Mouse (Mus musculus): ENCODE data around the gene Tmtc1.
A peak's percentile ranks its signal among the peaks of the same experiment; 100 is the strongest.

Gene Tmtc1

DNA sequence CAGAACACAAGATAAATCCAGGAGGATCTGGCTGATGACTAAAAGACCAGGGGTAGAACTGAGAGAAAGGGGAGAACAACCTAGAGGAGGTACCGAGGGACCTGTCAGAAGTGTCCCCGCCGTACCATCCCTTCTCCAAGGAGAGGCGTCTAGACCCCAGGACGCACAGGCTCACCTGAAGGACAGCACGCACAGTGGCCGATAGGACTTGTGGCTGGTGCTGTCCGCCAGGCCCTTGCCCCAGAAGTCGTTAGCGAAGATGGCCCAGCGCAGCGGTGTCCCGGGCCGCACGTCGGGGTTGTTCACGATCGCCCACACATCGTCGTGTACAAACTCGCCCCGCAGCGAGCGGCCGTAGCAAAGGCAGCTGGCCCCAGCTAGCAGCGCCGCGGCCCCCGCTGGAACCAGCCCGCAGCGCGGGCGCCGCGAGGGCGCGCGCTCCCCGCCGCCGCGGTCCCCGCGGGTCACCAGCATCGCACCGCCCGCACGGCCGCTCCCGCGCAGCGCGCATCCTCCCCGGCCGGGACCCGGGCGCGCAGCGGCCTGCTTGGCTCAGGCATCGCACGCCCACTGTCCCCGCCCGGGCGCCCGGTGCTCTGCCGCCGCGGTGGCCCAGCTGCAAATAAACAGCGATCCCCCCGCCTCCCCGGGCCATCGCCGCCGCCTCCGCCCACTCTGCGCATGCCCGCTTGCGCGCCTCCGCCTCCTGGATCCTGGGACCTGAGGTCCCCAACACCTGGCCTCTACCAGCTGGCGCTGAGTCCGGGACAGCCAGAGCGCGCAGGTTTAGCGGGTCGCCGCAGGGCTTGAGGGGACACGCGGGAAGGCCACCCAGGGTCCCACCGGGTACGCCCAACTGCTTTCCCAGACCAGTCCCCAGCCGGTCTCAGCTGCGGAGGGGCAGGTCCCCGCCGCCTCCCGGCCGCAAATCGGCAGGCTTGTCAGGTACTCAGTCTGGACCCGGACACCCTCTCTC is at the start of gene Tmtc1:
TSS of gene Tmtc1 (minus strand) at position 664 of the 976 bp plus-strand sequence.
- peak; percentile 75 for DNase-seq

DNA sequence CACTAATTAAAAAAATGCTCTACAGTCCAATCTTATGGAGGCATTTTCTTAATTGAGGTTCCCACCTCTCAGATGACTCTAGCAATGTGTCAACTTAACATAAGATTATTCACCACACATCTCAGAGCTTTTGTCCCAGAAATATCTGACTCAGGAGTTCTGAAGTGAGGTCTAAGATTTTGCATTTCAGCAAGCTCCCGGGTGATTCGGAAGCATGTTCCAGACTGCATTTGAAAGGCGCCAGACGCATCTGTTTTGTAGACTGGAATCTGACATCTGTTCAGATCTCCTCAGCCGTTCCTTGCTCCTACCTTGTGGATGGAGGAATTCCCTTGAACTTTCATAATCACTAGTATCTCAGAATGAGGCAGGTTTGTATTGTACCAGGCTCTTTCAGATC is 47.7 kb upstream of the Tmtc1 start:
- DNase-seq: no peak

DNA sequence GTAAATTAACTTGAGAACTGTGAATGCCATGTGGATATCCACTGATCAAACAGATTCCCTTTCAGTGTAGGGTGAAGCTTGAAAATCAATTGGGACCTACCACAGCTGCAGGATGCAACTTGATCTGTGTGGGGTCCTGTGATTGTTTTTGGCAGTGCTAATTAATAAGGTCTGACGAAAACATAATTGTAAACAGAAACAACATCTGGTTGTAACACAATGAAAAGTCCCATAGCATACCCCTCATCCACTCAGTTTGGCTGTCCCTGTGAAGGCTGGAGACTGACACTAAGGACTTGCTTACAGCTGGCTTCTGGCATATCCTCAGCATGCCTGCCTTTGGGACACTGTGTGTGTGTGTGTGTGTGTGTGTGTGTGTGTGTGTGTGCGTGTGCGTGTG is 42.6 kb upstream of the Tmtc1 start:
- DNase-seq: no peak

GRCm38 (mm10) chr6:148481894-148482293 is 37.7 kb upstream of the Tmtc1 start:
- no peak for DNase-seq

GRCm38 (mm10) chr6:148479671-148480237 is 35.6 kb upstream of the Tmtc1 start:
- no peak for DNase-seq

DNA sequence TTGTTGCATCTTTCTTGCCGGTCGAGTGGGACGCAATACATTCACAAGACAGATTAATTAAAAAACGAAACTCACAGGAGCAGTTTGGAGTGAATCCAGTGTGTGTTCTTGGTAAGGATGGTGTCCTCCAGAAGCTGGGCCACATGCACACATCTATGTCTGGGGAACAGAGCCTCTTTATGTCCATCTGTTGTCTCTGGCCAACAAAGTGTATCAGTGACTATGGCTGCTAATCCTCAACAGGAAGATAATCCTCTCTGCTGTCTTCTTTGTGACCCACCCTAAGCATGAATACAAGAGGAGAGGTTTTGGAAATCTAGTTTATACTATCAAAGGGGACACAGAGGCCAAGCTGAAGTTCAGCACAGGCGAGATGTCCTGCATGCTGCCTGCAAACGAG is 34.2 kb upstream of the Tmtc1 start:
- DNase-seq: no peak

- DNase-seq: no peak
Observed at GRCm38 (mm10) chr6:148472289-148472688, 28.1 kb upstream of the Tmtc1 start.

DNA sequence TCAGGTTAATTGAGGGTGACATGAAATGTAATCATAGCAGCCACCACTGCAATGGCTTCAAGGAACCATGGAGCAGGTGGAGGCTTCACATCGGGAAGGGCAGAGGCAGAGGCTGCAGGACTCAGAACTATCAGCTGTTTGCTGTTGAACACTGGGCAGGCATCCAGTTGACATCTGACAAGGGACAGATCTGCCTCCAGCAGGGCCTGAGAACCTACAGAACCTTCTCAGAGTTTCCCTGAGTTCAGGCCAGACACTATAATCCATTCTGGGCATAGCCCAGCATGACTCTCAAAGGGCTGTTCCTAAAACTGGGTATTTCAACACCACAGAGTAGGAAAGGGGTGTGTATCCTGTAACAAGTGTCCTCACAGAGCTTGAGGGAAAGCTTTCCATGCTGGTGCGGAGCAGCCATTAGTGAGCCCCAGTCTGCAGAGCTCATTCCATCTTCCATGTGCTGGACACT is 23.8 kb upstream of the Tmtc1 start:
- no peak for DNase-seq

GRCm38 (mm10) chr6:148467170-148467921 is 23.2 kb upstream of the Tmtc1 start:
- DNase-seq: no peak

DNA sequence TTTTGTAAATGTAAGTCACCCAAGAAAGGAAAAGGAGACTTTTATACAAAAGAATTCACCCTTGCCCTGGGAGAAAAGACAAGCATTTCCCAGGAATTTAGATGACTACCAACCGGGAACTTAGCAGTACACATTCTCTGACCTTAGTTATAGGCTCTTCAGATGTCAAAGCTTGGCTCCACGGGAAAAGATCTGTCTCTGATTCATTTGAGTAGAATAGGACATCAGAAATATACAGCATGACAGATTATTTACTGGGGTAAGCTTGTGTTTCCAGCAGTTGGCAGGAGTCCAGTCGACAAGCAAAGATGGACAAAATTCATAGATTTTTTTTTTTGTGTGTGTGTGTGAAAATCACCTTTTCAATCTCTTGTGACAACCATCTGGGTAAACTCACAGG is 15.4 kb upstream of the Tmtc1 start:
- no peak for DNase-seq

GRCm38 (mm10) chr6:148455470-148455869 is 11.3 kb upstream of the Tmtc1 start:
- DNase-seq: no peak

DNA sequence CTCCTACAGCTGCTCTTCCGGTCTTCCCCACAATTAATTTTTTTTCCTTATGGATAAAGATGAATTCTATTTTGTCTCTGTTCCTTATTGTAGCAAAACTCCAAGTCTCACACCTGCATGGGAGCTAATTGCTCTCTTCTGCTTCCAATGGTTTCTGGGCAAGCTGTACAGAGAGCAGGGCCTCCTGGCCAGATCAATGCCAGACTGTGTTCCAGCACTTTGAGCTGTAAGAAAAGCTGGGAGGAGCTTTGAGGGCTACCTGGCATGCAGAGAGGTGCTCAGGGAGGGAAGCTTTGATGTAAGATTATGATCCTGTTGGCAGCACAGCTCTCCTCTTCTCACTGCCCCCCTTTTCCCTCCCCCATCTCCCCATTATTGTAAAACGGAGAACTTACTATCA is 10.6 kb upstream of the Tmtc1 start:
- no peak for DNase-seq

DNA sequence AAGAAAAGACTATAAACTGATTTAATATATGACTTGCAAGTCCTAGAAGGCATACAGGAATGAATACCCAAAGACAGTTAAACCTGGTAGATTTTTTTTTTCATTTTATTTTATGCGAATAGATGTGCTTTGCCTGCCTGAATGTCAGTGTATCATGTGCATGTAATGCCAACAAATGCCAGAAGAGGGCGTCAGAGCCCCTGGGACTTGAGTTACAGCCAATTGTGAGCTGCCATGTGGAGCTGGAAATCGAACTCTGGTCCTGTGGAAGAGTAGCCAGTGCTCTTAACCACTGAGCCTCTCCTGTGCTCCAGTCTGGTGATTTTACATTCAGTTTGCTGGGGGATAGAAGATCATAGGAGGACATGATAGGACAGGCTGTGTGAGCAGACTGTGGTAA is 4.0 kb upstream of the Tmtc1 start:
- no peak for DNase-seq

GRCm38 (mm10) chr6:148446113-148446512 is 1.9 kb upstream of the Tmtc1 start:
- DNase-seq: no peak

- DNase-seq: no peak
Observed at GRCm38 (mm10) chr6:148444796-148445195, 607 bp upstream of the Tmtc1 start.

GRCm38 (mm10) chr6:148443291-148443725 is 881 bp downstream of the Tmtc1 start:
- peak; percentile 19 for DNase-seq

DNA sequence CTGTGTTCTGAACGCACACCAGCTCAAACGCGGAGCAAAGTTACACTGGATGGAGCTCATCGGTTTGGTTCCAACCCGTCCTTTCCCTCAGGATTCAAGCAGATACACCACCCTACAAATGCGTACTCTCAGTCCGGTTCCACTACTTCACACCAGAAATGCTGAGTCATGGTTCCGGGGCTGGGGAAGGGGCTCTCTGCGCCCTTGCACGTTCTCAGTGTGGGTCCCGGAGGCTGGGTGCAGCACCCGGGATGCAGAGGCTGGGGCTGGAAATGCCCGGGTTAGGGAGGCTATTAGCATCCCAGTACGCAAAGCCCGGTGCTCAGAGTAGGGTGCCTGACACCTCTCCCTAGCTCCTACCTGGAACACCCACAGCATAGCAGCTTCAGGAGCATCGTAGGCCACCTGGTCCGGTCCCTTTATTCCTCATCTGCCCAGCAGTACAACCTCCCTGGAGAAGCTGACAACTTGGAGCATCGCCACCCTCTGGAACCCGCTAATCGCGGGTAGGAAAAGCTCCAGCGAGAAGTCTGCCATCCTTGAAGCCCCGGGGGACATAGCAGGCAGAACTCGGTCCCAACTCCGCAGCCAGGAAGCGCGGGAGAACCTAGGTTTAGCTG is 1.4 kb downstream of the Tmtc1 start:
- DNase-seq: peak; percentile 42

DNA sequence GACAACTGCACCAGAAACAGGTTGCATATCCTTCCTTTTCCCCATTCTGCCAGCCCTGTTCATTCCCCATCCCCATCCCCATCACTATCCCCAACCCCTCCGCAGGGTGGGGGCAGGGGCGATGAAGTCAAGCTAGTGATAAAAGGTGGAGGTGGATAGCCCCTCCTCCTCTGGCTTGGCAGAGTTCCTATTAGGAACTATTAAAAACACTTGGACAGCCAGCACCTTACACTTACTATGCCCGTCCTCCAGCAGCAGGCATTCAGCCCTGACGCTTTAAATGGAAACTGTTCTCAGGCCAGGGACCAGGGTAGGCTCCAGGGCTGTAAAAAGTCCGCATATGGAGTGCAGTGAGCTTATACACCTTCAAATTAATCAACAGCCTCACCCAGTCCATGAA is 2.3 kb downstream of the Tmtc1 start:
- no peak for DNase-seq

DNA sequence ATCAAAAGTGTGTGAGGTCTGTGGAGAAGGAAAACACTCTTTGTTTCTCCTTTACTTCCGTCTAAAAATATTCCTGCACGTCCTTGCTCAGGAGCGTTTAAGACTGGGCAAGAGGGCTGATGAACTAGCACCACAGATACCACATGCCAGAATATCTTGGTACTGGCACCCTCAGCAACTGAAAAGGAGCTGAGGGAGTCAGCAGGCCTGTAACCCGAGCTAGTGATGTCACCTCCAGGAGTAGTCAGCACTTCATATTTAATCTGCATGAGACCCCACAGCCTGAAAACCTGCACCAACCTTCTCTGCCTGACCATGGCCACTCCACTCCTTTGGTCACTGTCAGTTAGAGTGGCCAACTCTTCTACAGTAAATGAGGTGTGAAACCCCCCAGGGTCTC is 5.1 kb downstream of the Tmtc1 start:
- no peak for DNase-seq

- DNase-seq: no peak
Observed at GRCm38 (mm10) chr6:148437565-148437964, 6.6 kb downstream of the Tmtc1 start.

GRCm38 (mm10) chr6:148436441-148437001 is 7.7 kb downstream of the Tmtc1 start:
- no peak for DNase-seq

DNA sequence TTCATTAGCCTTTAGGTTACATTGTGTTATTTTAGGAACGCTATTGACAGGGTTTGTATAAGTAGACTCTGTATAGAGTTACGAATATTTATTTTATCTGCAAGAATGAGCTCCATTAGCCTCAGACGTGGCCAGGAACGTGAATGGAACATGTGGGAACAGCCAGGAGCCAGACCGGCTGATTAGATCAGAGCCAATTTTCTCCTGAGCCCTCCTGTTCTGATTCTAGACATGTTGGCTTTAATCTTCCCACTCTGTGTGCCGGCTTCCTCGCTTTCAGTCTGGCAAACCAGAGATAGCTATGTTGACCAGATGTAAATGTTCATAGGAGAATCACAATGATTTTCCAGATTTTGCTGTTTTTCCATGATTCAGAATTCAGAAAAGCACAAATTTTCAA is 22.6 kb downstream of the Tmtc1 start:
- DNase-seq: no peak

DNA sequence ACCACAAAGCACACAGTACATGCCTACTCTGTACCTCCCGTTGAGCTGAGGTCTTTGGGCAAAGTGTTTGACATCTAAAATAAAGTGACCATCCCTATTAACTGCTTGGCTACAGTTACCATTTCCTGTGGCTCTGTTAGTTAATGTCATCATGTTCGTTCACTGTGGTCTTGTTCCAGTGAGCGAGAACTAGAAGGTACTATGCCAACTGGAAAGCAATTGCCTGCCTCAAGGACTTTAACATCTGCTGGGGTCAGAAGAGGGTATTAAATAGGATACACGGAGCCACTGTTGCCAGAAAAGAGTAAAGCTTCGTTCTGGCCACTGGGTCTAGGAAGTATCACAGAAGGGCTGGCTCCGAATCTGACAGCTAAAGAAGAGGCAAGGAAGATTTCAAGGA is 23.8 kb downstream of the Tmtc1 start:
- DNase-seq: no peak
